Mouse (Mus musculus): ENCODE results near the gene Clspn.
"Not testable (repeated sequence)": the region's sequence is repeated elsewhere in the genome, so short reads cannot be mapped to it uniquely, and the experiment has no call there.

Gene Clspn

GRCm38 (mm10) chr4:126556809-126557711 lies at the start of gene Clspn:
Clspn (plus strand) TSS chr4:126556935.
- DNase-seq (ENCODE audit: low read depth): peak; percentile 95

GRCm38 (mm10) chr4:126508110-126508899 lies 48.4 kb upstream of the Clspn start:
- no peak for DNase-seq (ENCODE audit: low read depth)

GRCm38 (mm10) chr4:126509072-126509471 lies 47.7 kb upstream of the Clspn start:
- no peak for DNase-seq (ENCODE audit: low read depth)

GRCm38 (mm10) chr4:126511013-126511412 lies 45.7 kb upstream of the Clspn start:
- no peak for DNase-seq (ENCODE audit: low read depth)

GRCm38 (mm10) chr4:126512308-126513066 lies 44.2 kb upstream of the Clspn start:
- no peak for DNase-seq (ENCODE audit: low read depth)

GRCm38 (mm10) chr4:126526164-126526563 lies 30.6 kb upstream of the Clspn start:
- no peak for DNase-seq (ENCODE audit: low read depth)

GRCm38 (mm10) chr4:126526828-126527227 lies 29.9 kb upstream of the Clspn start:
- DNase-seq (ENCODE audit: low read depth): no peak

- no peak for DNase-seq (ENCODE audit: low read depth)
Measured at GRCm38 (mm10) chr4:126532292-126532691, 24.4 kb upstream of the Clspn start.

- peak; percentile 80 for DNase-seq (ENCODE audit: low read depth)
Measured at GRCm38 (mm10) chr4:126532827-126533728, 23.7 kb upstream of the Clspn start, which contains the start of gene Ago4. Ago4 (minus strand) TSS chr4:126533472.

GRCm38 (mm10) chr4:126533729-126534070 lies 23.0 kb upstream of the Clspn start:
- DNase-seq (ENCODE audit: low read depth): no peak

GRCm38 (mm10) chr4:126535631-126536030 lies 21.1 kb upstream of the Clspn start:
- DNase-seq (ENCODE audit: low read depth): not testable (repeated sequence)

GRCm38 (mm10) chr4:126536865-126537264 lies 19.9 kb upstream of the Clspn start:
- no peak for DNase-seq (ENCODE audit: low read depth)

GRCm38 (mm10) chr4:126540487-126541071 lies 16.2 kb upstream of the Clspn start:
- DNase-seq (ENCODE audit: low read depth): no peak

GRCm38 (mm10) chr4:126542838-126543237 lies 13.9 kb upstream of the Clspn start:
- DNase-seq (ENCODE audit: low read depth): no peak

- no peak for DNase-seq (ENCODE audit: low read depth)
Measured at GRCm38 (mm10) chr4:126545016-126545415, 11.7 kb upstream of the Clspn start.

- no peak for DNase-seq (ENCODE audit: low read depth)
Measured at GRCm38 (mm10) chr4:126545703-126546102, 11.0 kb upstream of the Clspn start.

- no peak for DNase-seq (ENCODE audit: low read depth)
Measured at GRCm38 (mm10) chr4:126546183-126546582, 10.6 kb upstream of the Clspn start.

- DNase-seq (ENCODE audit: low read depth): peak; percentile 40
Measured at GRCm38 (mm10) chr4:126552136-126552535, 4.6 kb upstream of the Clspn start.

- DNase-seq (ENCODE audit: low read depth): peak; percentile 44
Measured at GRCm38 (mm10) chr4:126553105-126553504, 3.6 kb upstream of the Clspn start.

GRCm38 (mm10) chr4:126553685-126554084 lies 3.0 kb upstream of the Clspn start:
- DNase-seq (ENCODE audit: low read depth): no peak

- peak; percentile 84 for DNase-seq (ENCODE audit: low read depth)
Measured at GRCm38 (mm10) chr4:126554462-126554861, 2.3 kb upstream of the Clspn start.

All from NIH3T3 (cell line).